Mouse (Mus musculus): ENCODE data around the gene Siglec1.
A peak's percentile ranks its signal among the peaks of the same experiment; 100 is the strongest.

Gene Siglec1

DNA sequence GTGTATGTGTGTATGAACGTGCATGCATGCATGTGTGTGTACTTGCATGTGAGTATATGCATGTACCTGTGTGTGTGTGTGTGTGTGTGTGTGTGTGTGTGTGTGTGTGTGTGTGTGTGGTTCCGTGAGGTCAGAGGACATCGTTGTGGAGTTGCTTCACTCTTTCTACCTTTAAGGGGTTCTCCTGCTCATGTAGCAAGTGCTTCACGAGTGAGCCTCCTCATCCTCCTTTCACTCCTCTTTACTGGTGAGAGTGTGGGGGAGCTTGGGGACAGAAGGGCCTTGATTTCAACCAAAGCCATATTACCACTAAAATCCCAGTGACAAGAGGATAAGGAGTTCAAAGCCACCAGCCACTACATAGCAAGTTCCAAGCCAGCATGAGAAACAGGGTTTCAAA, 10.5 kb upstream of the Siglec1 start:
- no peak for DNase-seq (ENCODE audit: low read depth)

DNA sequence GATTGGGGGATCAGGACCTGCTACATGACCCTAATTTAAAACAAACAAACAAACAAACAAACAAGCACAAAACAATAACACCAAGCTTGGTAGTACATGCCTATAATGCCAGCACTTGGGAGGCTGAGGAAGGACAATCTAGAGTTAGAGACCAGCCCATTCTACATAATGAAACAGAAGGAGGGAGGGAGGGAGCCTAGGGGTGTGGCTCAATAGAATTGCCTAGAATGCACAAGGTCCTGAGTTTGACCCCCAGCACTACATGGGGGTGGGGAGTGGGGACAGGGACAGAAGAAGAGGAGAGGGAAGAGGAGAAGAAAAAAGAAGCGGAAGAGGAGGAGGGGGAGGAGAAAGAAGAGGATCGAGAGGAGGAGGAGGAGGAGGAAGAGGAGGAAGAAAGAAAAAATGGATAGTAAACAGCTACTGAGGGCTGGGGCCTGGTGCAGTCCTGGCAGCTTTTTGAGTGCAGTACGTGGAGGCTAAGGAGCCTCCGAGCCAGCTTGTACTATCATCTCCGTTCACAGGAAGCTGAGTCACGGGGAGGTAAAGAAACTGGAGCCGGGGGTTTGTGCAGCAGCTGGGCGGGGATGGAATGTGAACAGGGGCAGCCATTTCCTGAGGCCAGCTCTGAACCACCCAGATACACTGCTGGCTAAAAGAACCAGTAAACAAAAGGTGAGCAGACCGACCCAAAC, 9.7 kb upstream of the Siglec1 start:
- peak; percentile 49 for DNase-seq (ENCODE audit: low read depth)

DNA sequence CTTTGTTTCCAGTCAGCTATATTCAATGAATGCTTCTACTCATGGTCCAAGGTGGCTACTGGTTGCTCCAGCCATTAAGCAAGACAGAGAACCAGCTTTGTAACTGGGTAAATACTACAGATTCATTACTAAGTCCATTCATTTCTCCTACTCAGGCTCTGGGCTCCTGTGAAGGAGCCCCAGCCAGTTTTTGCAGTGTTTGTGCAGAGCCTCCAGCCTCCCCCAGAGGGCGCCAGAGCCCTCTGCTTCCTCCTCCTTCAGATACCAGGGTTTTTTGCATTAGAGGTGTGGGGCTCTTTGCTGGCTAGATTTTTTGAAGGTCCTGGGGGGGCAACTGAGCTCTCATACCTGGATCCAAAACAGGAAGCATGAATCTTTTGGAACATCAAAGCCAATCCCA, 8.3 kb upstream of the Siglec1 start:
- peak; percentile 63 for DNase-seq (ENCODE audit: low read depth)

DNA sequence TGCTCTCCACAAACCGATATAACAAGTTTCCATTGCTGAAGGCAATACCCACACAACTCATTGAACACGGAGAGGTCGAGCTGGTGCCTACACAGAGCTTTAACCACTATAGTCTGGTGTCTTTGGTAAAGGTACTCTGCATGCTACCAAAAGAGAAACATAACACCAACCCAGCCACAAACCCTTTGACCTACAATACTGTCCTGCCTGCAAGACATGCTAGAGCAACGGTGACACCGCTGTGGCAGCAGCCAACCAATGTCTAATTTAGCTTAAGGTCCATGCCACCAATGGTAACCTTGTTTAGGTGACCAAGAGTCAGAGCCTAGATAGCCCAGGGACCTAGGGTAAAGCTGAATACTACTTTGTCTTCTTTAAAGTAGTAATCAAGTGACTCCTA, 7.0 kb upstream of the Siglec1 start:
- DNase-seq (ENCODE audit: low read depth), result no peak

DNA sequence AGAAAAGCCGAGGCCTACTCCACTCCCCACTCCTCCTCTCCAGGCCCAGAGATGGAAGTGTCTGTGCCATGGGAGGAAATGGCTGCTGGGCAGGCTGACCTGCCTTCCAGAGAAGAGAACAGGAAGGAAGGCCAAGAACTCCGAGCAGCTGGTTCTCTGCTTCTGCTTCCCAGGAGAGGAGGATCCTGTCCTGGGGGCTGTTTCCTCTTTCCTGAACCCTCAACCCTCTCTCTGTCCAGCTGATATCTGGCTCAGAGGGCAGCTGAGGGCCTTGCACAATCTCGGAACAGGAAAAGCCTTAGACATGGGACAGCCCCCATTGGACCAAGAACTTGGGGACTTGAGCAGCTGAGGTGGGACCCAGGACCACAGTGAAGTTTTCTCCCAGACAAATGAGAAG, 4.3 kb upstream of the Siglec1 start:
- DNase-seq (ENCODE audit: low read depth), result no peak

DNA sequence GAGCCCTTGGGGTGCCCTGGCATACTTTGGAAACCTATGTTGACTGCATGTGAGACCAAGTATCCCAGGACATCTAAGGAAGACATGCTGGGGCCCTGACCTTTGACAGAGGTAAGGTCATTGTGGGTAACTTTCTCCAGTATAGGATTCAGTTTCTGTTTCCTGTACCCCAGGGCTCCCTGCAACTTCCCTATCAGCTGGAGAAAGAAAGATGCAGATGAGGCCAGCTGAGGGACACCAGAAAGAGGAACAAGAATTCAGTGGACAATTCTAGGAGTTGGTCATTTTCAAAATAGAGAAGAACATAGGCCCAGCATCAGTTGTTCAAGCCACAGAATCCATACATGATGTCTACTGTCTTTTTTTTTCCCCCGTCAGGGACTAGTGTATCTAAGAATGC, 3.1 kb upstream of the Siglec1 start:
- DNase-seq (ENCODE audit: low read depth), result no peak

DNA sequence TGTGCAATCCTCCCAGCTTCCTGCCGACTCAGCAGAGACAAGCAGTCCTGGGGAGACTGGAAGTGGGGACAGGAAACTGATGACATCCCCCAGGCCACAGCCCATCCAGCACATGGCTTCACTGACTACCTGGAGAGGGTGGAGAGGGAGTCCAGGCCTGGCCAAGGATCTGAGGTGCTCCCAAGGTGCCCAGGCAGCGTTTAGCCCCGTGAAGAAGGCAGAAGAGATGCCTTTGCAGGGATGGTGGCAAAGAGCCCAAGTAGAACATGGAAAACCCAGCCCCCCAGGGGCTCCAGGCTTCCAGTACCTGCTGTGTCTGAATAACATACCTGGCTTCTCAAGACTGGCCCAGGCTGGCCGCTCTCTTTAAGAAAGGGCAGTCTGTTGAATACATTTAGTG, 2.0 kb upstream of the Siglec1 start:
- no peak for DNase-seq (ENCODE audit: low read depth)

DNA sequence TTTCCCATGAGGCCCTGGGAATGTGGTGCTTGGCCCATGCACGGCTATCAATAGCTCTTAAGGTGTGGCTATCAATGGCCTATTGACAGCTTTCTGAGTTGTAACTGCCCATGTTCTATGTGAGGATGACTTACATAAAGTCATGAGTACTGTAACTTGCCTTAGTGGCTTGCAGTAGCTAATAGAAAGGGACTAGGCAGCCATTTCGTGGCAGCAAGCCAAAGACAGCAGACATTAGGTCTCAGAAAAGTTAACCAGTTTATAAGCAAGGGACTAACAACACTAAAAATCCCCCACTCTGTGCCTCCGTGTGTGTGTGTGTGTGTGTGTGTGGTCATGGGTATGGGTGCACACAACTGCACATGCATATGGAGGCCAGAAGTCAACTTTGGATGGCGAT, 2.4 kb downstream of the Siglec1 start:
- no peak for DNase-seq (ENCODE audit: low read depth)

DNA sequence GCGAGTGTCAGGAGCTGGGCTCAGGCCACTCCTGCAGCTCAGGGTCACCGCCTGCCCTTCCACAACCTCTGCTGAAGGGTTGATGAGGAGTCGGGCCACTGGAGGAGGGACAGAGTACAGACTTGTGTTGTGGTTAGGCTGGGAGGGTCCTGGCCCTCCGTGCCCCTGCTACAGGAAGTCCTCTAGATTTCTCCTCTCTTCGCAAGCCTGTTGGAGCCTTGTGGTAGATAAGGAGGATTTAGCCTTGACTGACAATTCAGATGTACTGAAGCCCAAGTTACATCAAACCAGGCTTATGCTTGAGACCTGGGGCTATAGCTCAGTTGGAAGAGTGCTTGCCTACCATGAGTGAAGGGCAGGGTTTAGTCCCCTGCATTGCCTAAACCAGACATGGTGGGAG, 6.1 kb downstream of the Siglec1 start:
- no peak for DNase-seq (ENCODE audit: low read depth)

DNA sequence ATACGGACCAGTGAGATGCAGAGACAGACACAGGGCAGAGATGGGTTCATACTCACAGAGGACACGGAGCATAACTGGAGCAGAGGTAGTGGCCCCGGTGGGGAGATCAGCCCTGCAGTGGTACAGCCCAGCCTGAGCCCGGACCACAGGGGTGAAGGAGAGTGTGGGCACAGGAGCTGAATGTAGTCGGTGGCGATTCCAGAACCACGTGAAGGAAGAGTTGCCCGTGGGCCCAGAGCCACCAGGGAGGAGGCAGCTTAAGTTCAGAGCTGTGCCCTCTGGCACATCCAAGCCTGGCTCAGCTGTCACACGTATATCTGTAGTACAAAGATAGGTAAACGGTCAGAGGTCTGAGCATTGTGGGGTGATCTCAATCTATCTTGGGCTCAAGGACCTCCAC, 14.0 kb downstream of the Siglec1 start:
- no peak for DNase-seq (ENCODE audit: low read depth)

DNA sequence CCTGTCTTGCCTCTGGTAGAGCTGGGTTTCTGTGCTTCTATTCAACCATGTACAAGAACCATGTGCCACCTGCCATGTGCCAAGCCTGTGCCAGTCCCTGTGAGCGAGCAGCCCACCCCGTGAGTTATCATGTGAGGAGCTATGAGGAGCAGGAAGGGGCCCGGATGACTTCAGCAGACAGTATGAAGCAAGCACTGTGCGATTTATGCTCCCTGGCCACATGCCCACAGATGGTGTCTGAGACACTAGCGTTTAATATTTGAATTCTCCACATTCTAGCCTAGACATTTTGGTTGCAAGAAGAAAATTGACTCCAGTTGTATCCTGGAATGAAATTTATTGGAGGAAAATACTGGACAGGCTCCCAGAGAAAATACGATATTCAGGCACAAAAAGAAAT, 19.1 kb downstream of the Siglec1 start:
- DNase-seq (ENCODE audit: low read depth), result no peak

DNA sequence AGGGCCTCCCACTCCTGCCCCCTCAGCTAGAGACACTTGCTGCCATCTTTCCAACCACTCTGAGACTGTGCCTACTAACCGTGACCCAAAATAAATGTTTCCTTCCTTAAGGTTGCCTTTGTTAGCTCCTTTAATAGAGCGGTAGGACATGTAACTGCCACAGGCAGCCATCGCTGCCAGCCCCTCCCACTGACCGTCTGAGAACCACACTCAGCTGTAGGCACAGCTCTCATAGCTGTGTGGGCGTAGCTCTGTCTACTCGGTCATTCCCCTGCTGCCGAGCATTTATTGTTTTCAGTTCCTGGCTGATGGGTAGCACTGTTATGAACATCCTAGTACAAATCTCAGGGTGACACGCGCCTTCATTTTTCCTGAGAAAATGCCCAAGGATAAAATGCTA, 20.2 kb downstream of the Siglec1 start:
- no peak for DNase-seq (ENCODE audit: low read depth)

DNA sequence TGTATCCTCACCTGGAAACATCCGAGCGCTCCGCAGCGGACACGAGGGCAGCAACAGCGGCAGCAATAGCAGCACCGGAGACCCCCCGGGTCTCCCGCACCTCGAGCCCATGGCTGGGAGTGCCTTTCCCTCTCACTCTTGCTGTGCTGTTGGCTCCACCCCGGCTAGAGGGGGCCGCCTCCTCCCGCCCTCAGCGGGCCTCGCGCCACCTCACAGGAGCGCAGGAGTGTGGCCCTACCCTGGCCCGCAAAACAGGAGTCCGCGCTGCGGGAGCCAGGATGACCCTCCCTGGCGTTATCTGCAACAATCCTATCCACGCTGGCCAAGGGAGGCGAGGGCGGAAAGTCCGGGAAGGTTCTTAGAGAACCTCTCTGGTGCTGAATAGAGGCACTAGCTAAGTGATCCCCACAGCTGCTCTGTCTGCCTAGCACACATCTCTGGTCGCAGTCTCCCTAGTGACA, 23.1 kb downstream of the Siglec1 start, which contains the start of gene Adam33:
Gene Adam33 (minus strand): TSS at position 411 of the 461 bp plus-strand sequence.
- DNase-seq (ENCODE audit: low read depth), result no peak

DNA sequence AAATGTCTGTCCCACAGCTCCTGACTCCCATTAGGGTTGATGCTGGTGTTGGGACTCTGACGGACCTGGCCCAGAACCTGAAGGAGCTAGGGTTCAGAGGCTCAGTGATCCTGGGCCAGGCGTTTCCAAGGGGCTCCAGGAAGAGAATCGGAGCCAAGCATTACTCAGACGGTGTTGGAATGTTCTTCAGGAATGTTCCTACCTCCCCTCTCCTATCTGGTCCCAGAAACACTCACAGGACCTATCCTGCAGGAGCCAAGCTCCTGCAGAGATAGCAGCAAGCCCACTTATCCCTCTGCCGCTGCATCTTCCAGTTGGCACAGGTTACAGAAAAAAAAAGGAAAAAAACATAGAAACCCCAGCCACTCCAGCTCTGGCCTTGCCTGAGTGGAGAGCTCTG, 25.0 kb downstream of the Siglec1 start:
- DNase-seq (ENCODE audit: low read depth), result no peak

DNA sequence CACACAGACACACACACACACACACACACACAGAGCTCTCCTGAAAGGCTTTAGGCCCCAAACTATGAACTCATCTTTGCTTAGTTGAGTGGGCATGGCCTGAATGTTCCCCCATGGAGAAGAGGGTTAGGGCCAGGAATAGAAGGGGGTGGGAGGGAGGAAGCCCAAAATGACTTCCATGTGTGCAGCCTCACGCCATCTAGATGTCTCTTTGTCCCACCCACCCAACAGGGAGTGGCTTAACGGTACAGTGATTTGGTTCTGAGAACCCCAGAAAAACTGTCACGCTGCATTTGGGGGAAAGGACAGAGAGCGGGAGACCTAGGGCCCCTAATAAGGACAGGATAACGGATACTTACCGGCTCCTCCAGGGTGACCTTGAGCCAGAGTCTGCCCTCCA, 25.8 kb downstream of the Siglec1 start:
- no peak for DNase-seq (ENCODE audit: low read depth)

DNA sequence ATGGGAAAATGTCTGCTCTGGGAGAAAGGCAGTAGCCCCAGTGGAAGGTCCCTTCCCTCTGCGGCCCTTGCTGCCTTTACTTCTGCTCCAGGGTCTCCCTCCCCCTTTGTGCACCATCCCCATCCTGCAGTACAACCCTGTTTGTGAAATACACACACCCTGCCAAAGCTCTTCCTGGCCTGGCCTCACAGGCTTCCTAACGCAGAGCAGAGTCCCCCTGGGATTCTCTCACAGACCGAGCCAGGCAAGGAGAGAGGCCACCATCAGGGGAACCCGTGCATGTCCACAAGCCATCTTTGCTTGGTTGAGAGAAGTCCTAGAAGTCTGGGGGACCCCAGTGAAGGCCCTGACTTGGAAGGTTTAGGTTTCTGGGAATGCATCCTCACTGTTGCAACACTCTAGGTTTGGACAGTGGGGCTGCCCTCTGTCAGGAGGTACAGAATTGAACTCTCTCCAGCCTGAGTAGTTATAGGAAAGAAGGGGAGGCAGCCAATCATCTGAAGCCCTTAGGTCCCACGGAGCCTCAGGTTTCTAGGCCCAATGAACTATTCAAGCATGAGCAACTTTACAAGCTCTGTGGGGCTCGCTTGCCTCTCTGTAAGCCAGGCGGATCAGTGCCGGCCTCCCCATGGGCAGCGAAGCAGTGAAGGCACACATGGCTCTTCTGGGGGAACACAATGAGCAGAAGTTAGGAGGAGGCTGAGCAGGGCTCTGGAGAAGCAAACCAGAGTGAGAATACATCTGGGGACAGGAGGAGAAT, 26.6 kb downstream of the Siglec1 start:
- DNase-seq (ENCODE audit: low read depth), result no peak

DNA sequence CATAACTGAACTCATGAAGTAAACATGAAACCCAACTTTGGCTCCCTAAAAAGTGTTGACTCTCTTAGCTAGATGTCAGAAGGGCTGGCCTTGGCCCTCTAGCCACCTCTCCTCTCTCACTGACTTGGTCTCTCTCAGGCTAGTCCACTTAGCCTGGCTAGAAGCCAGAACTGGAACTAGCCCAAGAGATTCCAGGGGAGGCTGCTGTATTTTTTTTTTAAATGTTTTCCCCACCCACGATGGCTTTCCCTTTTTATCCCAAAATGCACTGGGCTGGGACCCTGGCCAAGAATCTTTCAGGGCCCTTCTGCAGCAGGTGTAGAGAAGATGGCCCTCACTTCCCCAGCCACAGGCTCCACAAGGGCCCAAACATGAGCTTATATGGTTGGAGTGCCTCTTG, 27.2 kb downstream of the Siglec1 start:
- DNase-seq (ENCODE audit: low read depth), result no peak

DNA sequence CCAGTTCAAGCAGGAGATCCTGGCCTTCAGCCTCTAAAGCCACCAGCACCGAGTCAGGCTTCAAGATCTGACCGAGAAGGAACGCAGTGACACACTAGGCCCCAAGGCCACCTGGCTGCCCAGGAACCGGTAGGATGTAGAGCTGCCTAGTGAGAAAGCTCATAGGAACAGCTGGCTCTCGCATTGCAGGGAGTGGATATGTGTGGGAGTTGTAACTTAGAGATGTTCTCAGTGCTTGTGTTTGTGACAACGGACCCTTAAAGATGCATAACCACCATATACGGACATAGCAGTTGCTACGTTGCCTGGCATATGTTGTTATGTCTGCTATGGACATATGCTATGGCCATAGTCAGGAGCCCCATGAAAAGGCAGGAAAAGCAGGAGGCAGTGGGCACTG, 27.9 kb downstream of the Siglec1 start:
- no peak for DNase-seq (ENCODE audit: low read depth)

DNA sequence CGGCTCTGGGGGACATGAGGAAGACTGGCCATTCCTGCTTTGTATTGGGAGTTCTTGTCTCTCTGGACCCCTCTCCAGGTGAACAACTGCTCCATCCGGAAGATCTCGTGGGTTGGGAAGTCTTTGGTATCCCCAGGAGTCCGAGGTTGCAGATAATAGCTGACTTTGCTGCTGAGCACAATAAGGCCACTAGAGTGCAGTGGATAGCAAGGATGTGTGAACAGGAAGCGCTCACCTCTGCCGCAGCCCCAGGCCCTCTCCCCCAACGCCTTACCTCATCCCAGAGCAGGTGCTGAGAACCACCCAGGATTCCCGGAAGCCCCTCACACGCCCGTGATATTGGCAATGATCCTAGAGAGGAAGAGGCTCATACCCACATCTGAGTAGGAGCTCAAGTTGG, 30.4 kb downstream of the Siglec1 start:
- no peak for DNase-seq (ENCODE audit: low read depth)

DNA sequence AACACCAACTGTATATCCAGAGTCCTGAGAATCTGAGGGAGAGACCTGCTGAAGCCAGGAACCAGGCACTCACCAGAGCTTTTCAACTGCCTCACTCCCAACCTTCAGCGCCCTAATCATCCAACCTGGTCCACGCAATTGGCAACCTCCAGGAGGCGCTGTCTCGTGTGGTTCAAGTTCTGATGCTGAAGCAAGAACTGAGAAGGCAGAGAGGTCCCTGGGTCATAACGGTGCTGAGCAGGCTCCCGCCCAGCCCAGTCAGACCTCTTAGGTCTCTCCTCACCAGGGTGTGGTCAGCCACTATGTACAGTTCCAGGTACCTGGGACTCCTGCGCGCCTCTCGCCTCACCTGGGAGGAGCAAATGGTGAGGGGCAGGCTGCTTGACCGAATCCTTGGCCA, 30.9 kb downstream of the Siglec1 start:
- peak; percentile 76 for DNase-seq (ENCODE audit: low read depth)

DNA sequence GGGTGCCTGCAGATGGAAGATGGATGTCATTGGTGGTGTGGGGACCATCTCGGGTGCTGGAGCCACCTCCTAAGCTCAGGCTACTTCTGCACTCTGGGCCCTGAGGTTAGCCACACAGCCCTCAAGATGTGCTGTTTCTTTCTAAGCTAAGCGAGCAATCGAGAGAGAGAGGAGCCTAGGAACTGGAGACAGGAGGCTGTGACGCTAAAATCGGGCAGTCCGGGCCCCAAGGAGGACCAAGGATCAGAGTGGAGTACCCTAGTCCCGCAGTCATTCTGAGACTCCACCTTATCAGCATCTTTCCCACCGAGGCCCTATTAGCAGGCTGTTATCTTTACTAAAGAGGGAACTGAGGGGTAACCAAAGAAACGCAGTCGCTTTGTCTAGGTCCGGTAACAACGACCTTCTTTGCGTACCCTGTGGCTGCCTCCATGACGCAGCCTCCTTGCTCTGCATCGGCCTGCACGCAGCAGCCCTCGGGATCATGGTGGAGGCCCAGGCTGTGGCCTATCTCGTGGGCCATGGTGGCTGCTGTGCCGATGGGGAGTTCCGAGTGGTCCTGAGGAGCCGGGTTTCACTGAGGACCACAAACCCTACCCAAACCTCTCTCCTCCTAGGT, 31.8 kb downstream of the Siglec1 start:
- no peak for DNase-seq (ENCODE audit: low read depth)

DNA sequence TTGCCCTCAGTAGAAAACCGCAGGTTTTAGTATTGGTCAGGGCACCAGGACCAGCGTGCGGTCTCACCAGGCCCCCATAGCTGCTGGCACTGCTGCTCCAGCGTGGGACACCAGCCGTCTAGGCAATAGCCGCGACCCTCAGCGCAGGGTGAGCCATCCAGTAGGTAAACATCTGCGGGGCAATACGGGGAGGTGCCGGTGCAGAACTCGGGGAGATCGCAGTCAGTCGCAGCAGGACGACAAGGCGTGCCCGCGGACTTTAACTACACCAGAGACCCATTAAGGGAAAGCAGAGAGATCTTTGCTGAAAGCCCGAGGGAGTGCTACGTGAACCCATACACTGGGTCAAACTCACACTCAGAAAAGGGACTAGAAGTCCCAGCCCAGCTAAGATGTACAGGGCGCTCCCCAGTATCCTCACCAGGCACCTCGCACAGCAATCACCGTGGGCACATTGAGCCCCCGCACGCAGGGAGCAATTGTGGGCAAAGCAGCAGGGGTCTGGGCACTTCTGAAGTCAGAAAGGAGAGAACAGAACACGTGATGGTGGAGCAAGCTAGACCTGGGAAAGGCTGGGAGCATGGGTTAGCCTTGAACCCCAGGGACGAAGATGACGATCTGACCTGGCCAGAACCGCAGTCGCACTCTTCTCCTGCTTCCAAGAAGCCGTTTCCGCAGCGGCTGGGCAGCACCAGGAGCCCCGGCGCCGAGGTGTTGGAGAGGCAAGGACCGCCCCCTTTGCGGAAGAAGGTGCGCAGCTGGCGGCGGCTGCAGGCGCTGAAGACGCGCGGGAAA, 32.5 kb downstream of the Siglec1 start:
- DNase-seq (ENCODE audit: low read depth), result no peak
